Comparison of ENCODE assay signal across 23 mouse cellular contexts in the genomic region with DNA sequence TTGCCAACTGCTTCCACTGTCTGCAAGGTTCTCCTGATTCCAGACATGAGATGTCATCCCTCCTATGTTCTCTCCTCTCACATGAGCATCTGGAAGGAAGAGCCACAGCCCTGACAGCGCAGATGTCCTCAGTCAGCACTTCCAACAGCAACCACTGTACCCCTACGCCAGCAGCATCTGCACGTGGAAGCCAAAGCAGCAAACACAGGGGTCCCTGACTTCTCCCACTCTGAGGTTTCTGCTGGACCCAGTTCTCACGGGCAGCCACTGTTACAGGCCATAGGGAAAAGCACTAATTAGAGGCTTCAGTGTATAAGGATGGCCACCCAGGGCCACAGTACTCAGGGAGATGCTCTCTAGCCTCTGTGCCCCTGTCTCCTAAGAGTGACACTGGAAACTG.
DNase-seq lines count a peak whose midpoint lies in the region; ATAC-seq and TF ChIP-seq lines count a peak whose summit lies in the region.
"Had no signal": no experiment of that assay in that cellular context is flagged by ENCODE, and none has a peak within 500 bp of the region (broad histone marks: within the 10 kb centered on the region; RNA-seq: fewer than 3 reads in every experiment).

No protein-coding gene starts in this region.

- H3K4me1 ChIP-seq in hindbrain, embryonic 13.5 days (replicated peaks): peaks cover 36% of the 10 kb centered on the region
- H3K4me1 ChIP-seq in hindbrain, embryonic 14.5 days (replicated peaks; ENCODE audit: control insufficient read depth, insufficient read depth, low read length): 0 out of 2 replicates have a peak, but pooled peaks cover 4% of the 10 kb centered on the region
- H3K4me1 ChIP-seq in neural tube, embryonic 13.5 days (replicated peaks): peaks cover 33% of the 10 kb centered on the region

- no peak overlapping the region for H3K9ac ChIP-seq in hindbrain, embryonic 13.5 days
- no peak overlapping the region for H3K9ac ChIP-seq in hindbrain, embryonic 14.5 days
- H3K9ac ChIP-seq in neural tube, embryonic 13.5 days: peak overlapping the region; percentile 32; the same call in 1 of the 2 replicates
- H3K9ac ChIP-seq: liver, embryonic 12.5 days; liver, postnatal 0 days had no signal

- WGBS in hindbrain, embryonic 13.5 days: 59% methylated on average over 4 of the region's 4 CpGs
- WGBS in hindbrain, embryonic 14.5 days: 62% methylated on average over 4 of the region's 4 CpGs
- WGBS in neural tube, embryonic 13.5 days: 62% methylated on average over 4 of the region's 4 CpGs

- 0 out of 2 replicates have a peak, but pooled peaks have one; percentile 12 for ATAC-seq in hindbrain, embryonic 13.5 days (ENCODE audit: low FRiP score)
- no peak for ATAC-seq in hindbrain, embryonic 14.5 days (ENCODE audit: low FRiP score)
- ATAC-seq in neural tube, embryonic 13.5 days (ENCODE audit: low read depth): no peak
- ATAC-seq: intestine, postnatal 0 days; liver, embryonic 12.5 days; liver, postnatal 0 days had no signal

- no peak overlapping the region for H3K4me2 ChIP-seq in hindbrain, embryonic 13.5 days
- no peak overlapping the region for H3K4me2 ChIP-seq in hindbrain, embryonic 14.5 days (replicated peaks)
- H3K4me2 ChIP-seq in neural tube, embryonic 13.5 days: no peak overlapping the region
- H3K4me2 ChIP-seq: liver, embryonic 12.5 days; midbrain, embryonic 11.5 days had no signal

- no peaks in the 10 kb centered on the region for H3K36me3 ChIP-seq in hindbrain, embryonic 13.5 days
- no peaks in the 10 kb centered on the region for H3K36me3 ChIP-seq in hindbrain, embryonic 14.5 days (replicated peaks; ENCODE audit: control insufficient read depth, insufficient read depth)
- no peaks in the 10 kb centered on the region for H3K36me3 ChIP-seq in neural tube, embryonic 13.5 days
- H3K36me3 ChIP-seq: liver, embryonic 12.5 days had no signal

- H3K27ac ChIP-seq in hindbrain, embryonic 13.5 days: 0 out of 2 replicates have a peak overlapping the region, but pooled peaks have one; percentile 49
- no peak overlapping the region for H3K27ac ChIP-seq in hindbrain, embryonic 14.5 days
- H3K27ac ChIP-seq in left cerebral cortex, adult 2 months: peak overlapping the region; percentile 87
- peak overlapping the region; percentile 61; the same call in 1 of the 2 replicates for H3K27ac ChIP-seq in neural tube, embryonic 13.5 days (replicated peaks)
- H3K27ac ChIP-seq: liver, embryonic 12.5 days had no signal

- no peaks in the 10 kb centered on the region for H3K27me3 ChIP-seq in hindbrain, embryonic 13.5 days
- no peaks in the 10 kb centered on the region for H3K27me3 ChIP-seq in hindbrain, embryonic 14.5 days (ENCODE audit: control insufficient read depth, insufficient read depth, low read length)
- H3K27me3 ChIP-seq in neural tube, embryonic 13.5 days: no peaks in the 10 kb centered on the region
- H3K27me3 ChIP-seq: liver, embryonic 12.5 days had no signal

- H3K4me3 ChIP-seq in hindbrain, embryonic 13.5 days: no peak overlapping the region
- H3K4me3 ChIP-seq in hindbrain, embryonic 14.5 days (replicated peaks; ENCODE audit: low read length): no peak overlapping the region
- H3K4me3 ChIP-seq in left cerebral cortex, adult 2 months: no peak overlapping the region
- H3K4me3 ChIP-seq in neural tube, embryonic 13.5 days: no peak overlapping the region
- H3K4me3 ChIP-seq: erythroblast, embryonic 14.5 days; liver, embryonic 12.5 days had no signal

- TF ChIP-seq CTCF in left cerebral cortex, adult 2 months (IDR thresholded peaks at IDR 0.05): no peak

- no peaks in the 10 kb centered on the region for H3K9me3 ChIP-seq in hindbrain, embryonic 13.5 days
- no peaks in the 10 kb centered on the region for H3K9me3 ChIP-seq in hindbrain, embryonic 14.5 days (ENCODE audit: control insufficient read depth, low read length)
- no peaks in the 10 kb centered on the region for H3K9me3 ChIP-seq in neural tube, embryonic 13.5 days
- H3K9me3 ChIP-seq: liver, embryonic 12.5 days had no signal

- intact Hi-C loops in left cerebral cortex, adult 2 months (cut with DNase I): loop anchor here (2.0 to 5.0 kb wide), 2 partner anchors 56 to 86 kb away; no protein-coding TSS in a partner anchor

- no peak for DNase-seq in hindbrain, embryonic 14.5 days (ENCODE audit: low spot score)
- no peak for DNase-seq in left cerebral cortex, adult 2 months (ENCODE audit: extremely low spot score in 1 of 2, low spot score in 2 of 2)
- DNase-seq in left cerebral cortex, adult 18-20 months (ENCODE audit: low spot score in 2 of 2): no peak
- DNase-seq in neural tube, embryonic 10.5 days (ENCODE audit: extremely low spot score, low spot score): no peak
- DNase-seq in cerebellum, adult 8-10 months: no peak
- DNase-seq: adrenal gland, postnatal 25 days; B cell, adult 2 months; cerebellum, adult 11-12 months; cerebellum, postnatal 10 days; heart, postnatal 14 days; kidney, postnatal 4 days; layer of hippocampus, adult 9-11 months; liver, postnatal 0 days; lung, postnatal 10 days; right cerebral cortex, postnatal 4 days; thymus, adult 2 months; thymus, postnatal 36 days had no signal
